Mouse (Mus musculus): ENCODE data around the gene Iqgap2. TPM values are rescaled to one million over a fixed set of nuclear protein-coding genes. Genes with fewer than 3 reads are reported as not detected.

Gene Iqgap2
- polyA plus RNA-seq, 2 experiments, result 10.5 to 12.7 TPM

GRCm38 (mm10) chr13:95777651-95778391 lies 113.9 kb downstream of the Iqgap2 start:
- DNase-seq (ENCODE audit: low spot score), result no peak
- Histone ChIP-seq H3K9me3 (ENCODE audit: control insufficient read depth, low read length) (no peaks in the 10 kb centered on the region), H3K4me1 (ENCODE audit: control insufficient read depth, insufficient read depth, low read length) (peaks cover 12% of the 10 kb centered on the region), H3K4me2 (replicated peaks; ENCODE audit: low read depth, low read length, severe bottlenecking) (no peak overlapping the region), H3K27ac (replicated peaks; ENCODE audit: low read depth, low read length) (no peak overlapping the region), H3K27me3 (ENCODE audit: control insufficient read depth, insufficient read depth, low read length) (no peaks in the 10 kb centered on the region), H3K36me3 (ENCODE audit: control insufficient read depth, insufficient read depth, low read length) (no peaks in the 10 kb centered on the region), H3K9ac (ENCODE audit: low read depth, low read length, severe bottlenecking) (no peak overlapping the region), H3K4me3 (replicated peaks; ENCODE audit: low read length) (no peak overlapping the region)
- TF ChIP-seq POLR2A (IDR thresholded peaks at IDR 0.05; ENCODE audit: borderline replicate concordance, extremely low read depth, insufficient read depth, insufficient read length), result no peak
- WGBS, result 85% methylated on average over 5 of the region's 5 CpGs
- no peak for ATAC-seq (ENCODE audit: low FRiP score, low read depth)

- H3K9me3 ChIP-seq (ENCODE audit: control insufficient read depth, low read length), result no peaks in the 10 kb centered on the region
- no peaks in the 10 kb centered on the region for H3K36me3 ChIP-seq (ENCODE audit: control insufficient read depth, insufficient read depth, low read length)
- no peaks in the 10 kb centered on the region for H3K27me3 ChIP-seq (ENCODE audit: control insufficient read depth, insufficient read depth, low read length)
- H3K4me3 ChIP-seq (replicated peaks; ENCODE audit: low read length), result no peak overlapping the region
- H3K4me1 ChIP-seq (ENCODE audit: control insufficient read depth, insufficient read depth, low read length), result peaks cover 12% of the 10 kb centered on the region
- H3K4me2 ChIP-seq (replicated peaks; ENCODE audit: low read depth, low read length, severe bottlenecking), result no peak overlapping the region
- ATAC-seq (ENCODE audit: low FRiP score, low read depth) (no peak), DNase-seq (ENCODE audit: low spot score) (peak; percentile 57)
- no peak overlapping the region for H3K27ac ChIP-seq (replicated peaks; ENCODE audit: low read depth, low read length)
- TF ChIP-seq POLR2A (IDR thresholded peaks at IDR 0.05; ENCODE audit: borderline replicate concordance, extremely low read depth, insufficient read depth, insufficient read length), result no peak
- no peak overlapping the region for H3K9ac ChIP-seq (ENCODE audit: low read depth, low read length, severe bottlenecking)
- 15% methylated on average over 2 of the region's 2 CpGs for WGBS
These were observed 114.5 kb downstream of the Iqgap2 start for GRCm38 (mm10) chr13:95777237-95777636.

GRCm38 (mm10) chr13:95774966-95775696 lies 116.6 kb downstream of the Iqgap2 start:
- H3K27me3 ChIP-seq (ENCODE audit: control insufficient read depth, insufficient read depth, low read length), result no peaks in the 10 kb centered on the region
- no peak overlapping the region for H3K27ac ChIP-seq (replicated peaks; ENCODE audit: low read depth, low read length)
- peaks cover 20% of the 10 kb centered on the region for H3K4me1 ChIP-seq (ENCODE audit: control insufficient read depth, insufficient read depth, low read length)
- no peak for TF ChIP-seq POLR2A (IDR thresholded peaks at IDR 0.05; ENCODE audit: borderline replicate concordance, extremely low read depth, insufficient read depth, insufficient read length)
- ATAC-seq (ENCODE audit: low FRiP score, low read depth) (no peak), DNase-seq (ENCODE audit: low spot score) (no peak)
- H3K9ac ChIP-seq (ENCODE audit: low read depth, low read length, severe bottlenecking), result no peak overlapping the region
- WGBS, result 54% methylated on average over 11 of the region's 11 CpGs
- no peak overlapping the region for H3K4me3 ChIP-seq (replicated peaks; ENCODE audit: low read length)
- H3K36me3 ChIP-seq (ENCODE audit: control insufficient read depth, insufficient read depth, low read length), result no peaks in the 10 kb centered on the region
- H3K4me2 ChIP-seq (replicated peaks; ENCODE audit: low read depth, low read length, severe bottlenecking), result no peak overlapping the region
- H3K9me3 ChIP-seq (ENCODE audit: control insufficient read depth, low read length), result no peaks in the 10 kb centered on the region

GRCm38 (mm10) chr13:95765017-95765416 lies 126.7 kb downstream of the Iqgap2 start:
- Histone ChIP-seq H3K36me3 (ENCODE audit: control insufficient read depth, insufficient read depth, low read length) (peaks cover 3% of the 10 kb centered on the region; the same call in 1 of the 2 replicates), H3K4me3 (replicated peaks; ENCODE audit: low read length) (no peak overlapping the region), H3K4me2 (replicated peaks; ENCODE audit: low read depth, low read length, severe bottlenecking) (no peak overlapping the region), H3K9me3 (ENCODE audit: control insufficient read depth, low read length) (no peaks in the 10 kb centered on the region), H3K4me1 (ENCODE audit: control insufficient read depth, insufficient read depth, low read length) (peaks cover 22% of the 10 kb centered on the region), H3K9ac (ENCODE audit: low read depth, low read length, severe bottlenecking) (no peak overlapping the region), H3K27me3 (ENCODE audit: control insufficient read depth, insufficient read depth, low read length) (no peaks in the 10 kb centered on the region), H3K27ac (replicated peaks; ENCODE audit: low read depth, low read length) (no peak overlapping the region)
- 15% methylated on average over 9 of the region's 9 CpGs for WGBS
- DNase-seq (ENCODE audit: low spot score) (peak; percentile 73), ATAC-seq (ENCODE audit: low FRiP score, low read depth) (peak; percentile 31; the same call in 1 of the 2 replicates)
- no peak for TF ChIP-seq POLR2A (IDR thresholded peaks at IDR 0.05; ENCODE audit: borderline replicate concordance, extremely low read depth, insufficient read depth, insufficient read length)

GRCm38 (mm10) chr13:95763876-95764517 lies 127.7 kb downstream of the Iqgap2 start:
- ATAC-seq (ENCODE audit: low FRiP score, low read depth) (peak; percentile 42), DNase-seq (ENCODE audit: low spot score) (no peak)
- H3K4me3 ChIP-seq (replicated peaks; ENCODE audit: low read length), result no peak overlapping the region
- TF ChIP-seq POLR2A (IDR thresholded peaks at IDR 0.05; ENCODE audit: borderline replicate concordance, extremely low read depth, insufficient read depth, insufficient read length), result no peak
- no peak overlapping the region for H3K9ac ChIP-seq (ENCODE audit: low read depth, low read length, severe bottlenecking)
- H3K4me2 ChIP-seq (replicated peaks; ENCODE audit: low read depth, low read length, severe bottlenecking), result no peak overlapping the region
- H3K36me3 ChIP-seq (ENCODE audit: control insufficient read depth, insufficient read depth, low read length), result peaks cover 3% of the 10 kb centered on the region; the same call in 1 of the 2 replicates
- no peaks in the 10 kb centered on the region for H3K9me3 ChIP-seq (ENCODE audit: control insufficient read depth, low read length)
- peak overlapping the region; percentile 48; the same call in 1 of the 2 replicates for H3K27ac ChIP-seq (replicated peaks; ENCODE audit: low read depth, low read length)
- WGBS, result 18% methylated on average over 3 of the region's 3 CpGs
- H3K27me3 ChIP-seq (ENCODE audit: control insufficient read depth, insufficient read depth, low read length), result no peaks in the 10 kb centered on the region
- H3K4me1 ChIP-seq (ENCODE audit: control insufficient read depth, insufficient read depth, low read length), result peaks cover 22% of the 10 kb centered on the region
